Mouse (Mus musculus) embryonic stem cell, embryonic (primary cell): ENCODE measurements around the gene Wfdc12.

Source experiments
- CTCF ChIA-PET, 4 experiments: fragments of 300-600 bp in 2 of 4; fragments of 350-600 bp in 2 of 4; sonication (Branson Sonifier 250); formaldehyde crosslinking; loops; one replicate each; lab custom pipeline; 2022; ENCODE audit warnings: inconsistent platforms in 2 of 4; lab: Charles Lee
- POLR2A ChIA-PET, 4 experiments: fragments of 300-600 bp in 2 of 4; fragments of 350-600 bp in 2 of 4; sonication (Branson Sonifier 250); formaldehyde crosslinking; loops; one replicate each; lab custom pipeline; 2022; ENCODE audit warnings: antibody characterized with exemption in 4 of 4, inconsistent platforms in 1 of 4; lab: Charles Lee

The Wfdc12 gene

GRCm38 (mm10) chr2:164152341-164152740, 38.1 kb downstream of the Wfdc12 start:
- POLR2A ChIA-PET, result interaction anchor here in 1 of 4 experiments (1.5 kb wide), 1 partner anchor 44 kb away, joined by 3 read pairs; no protein-coding TSS in a partner anchor
- CTCF ChIA-PET, result no interaction called here

- ChIA-PET CTCF (interaction anchor here in 3 of 4 experiments (0.6 to 2.7 kb wide), 4 partner anchors 24 to 679 kb away, joined by 3 to 8 read pairs (median 3); partner anchors contain the start of gene Slpi (in 1 of the 3)), POLR2A (interaction anchor here in 1 of 4 experiments (1.1 to 1.9 kb wide), 3 partner anchors 8 to 12 kb away, joined by 3 to 6 read pairs (median 4); no protein-coding TSS in a partner anchor)
These were observed 40.2 kb downstream of the Wfdc12 start for GRCm38 (mm10) chr2:164150086-164150760.

GRCm38 (mm10) chr2:164146556-164146955, 43.9 kb downstream of the Wfdc12 start:
- CTCF ChIA-PET, result interaction anchor here in 2 of 4 experiments (0.5 to 1.3 kb wide), 2 partner anchors 261 to 560 kb away, joined by 3 read pairs; no protein-coding TSS in a partner anchor
- POLR2A ChIA-PET, result interaction anchor here in 2 of 4 experiments (0.6 to 1.5 kb wide), 6 partner anchors 10 to 870 kb away, joined by 3 to 5 read pairs (median 3); partner anchors contain the start of gene Wfdc5 (in 1 of the 2)

- ChIA-PET POLR2A (interaction anchor here in 1 of 4 experiments (0.6 to 1.5 kb wide), 4 partner anchors 35 to 90 kb away, joined by 3 read pairs; no protein-coding TSS in a partner anchor), CTCF (no interaction called here)
These were observed 45.9 kb downstream of the Wfdc12 start for GRCm38 (mm10) chr2:164144541-164144940.

- ChIA-PET CTCF (interaction anchor here in 1 of 4 experiments (0.6 kb wide), 1 partner anchor 29 kb away, joined by 3 read pairs; no protein-coding TSS in a partner anchor), POLR2A (interaction anchor here in 1 of 4 experiments (1.5 kb wide), 1 partner anchor 35 kb away, joined by 3 read pairs; no protein-coding TSS in a partner anchor)
These were observed 46.4 kb downstream of the Wfdc12 start for GRCm38 (mm10) chr2:164144025-164144424.

- POLR2A ChIA-PET, result interaction anchor here in 1 of 4 experiments (0.7 to 1.1 kb wide), 4 partner anchors 9 to 71 kb away, joined by 3 to 4 read pairs (median 4); partner anchors contain the start of gene Tomm34
These were observed 48.4 kb downstream of the Wfdc12 start for GRCm38 (mm10) chr2:164142021-164142420.

More at GRCm38 (mm10) chr2:164142021-164142420, 48.4 kb downstream of the Wfdc12 start:
- CTCF ChIA-PET, result interaction anchor here in 1 of 4 experiments (0.6 kb wide), 1 partner anchor 1041 kb away, joined by 3 read pairs; no protein-coding TSS in a partner anchor
